Mouse (Mus musculus): Measurements from ENCODE around the gene Slc38a4. TPM values are rescaled to one million over a fixed set of nuclear protein-coding genes. Genes with fewer than 3 reads are reported as not detected.

Slc38a4 gene
- polyA plus RNA-seq, 1 experiment from 2014 or later, result 74.2 TPM

GRCm38 (mm10) chr15:96948471-96948870, 107.3 kb downstream of the Slc38a4 start:
- ATAC-seq (ENCODE audit: low FRiP score, low TSS enrichment), result peak; percentile 49
- WGBS, result 59% methylated on average over 6 of the region's 6 CpGs
- Histone ChIP-seq H3K9me3 (ENCODE audit: low read length) (no peaks in the 10 kb centered on the region), H3K27me3 (ENCODE audit: insufficient read depth, low read length) (no peaks in the 10 kb centered on the region), H3K36me3 (ENCODE audit: insufficient read depth, low read length) (no peaks in the 10 kb centered on the region), H3K4me1 (ENCODE audit: insufficient read depth, low read length) (no peaks in the 10 kb centered on the region), H3K4me2 (replicated peaks; ENCODE audit: low read depth, low read length) (no peak overlapping the region), H3K27ac (ENCODE audit: low read length) (no peak overlapping the region), H3K4me3 (ENCODE audit: low read length) (no peak overlapping the region), H3K9ac (replicated peaks; ENCODE audit: low read length) (no peak overlapping the region)

Other genes with a start within 250 kb of the Slc38a4 start
- gene Pced1b, start 191.2 kb upstream of the Slc38a4 start, polyA plus RNA-seq (2015; fragmentation: Nextera tagmentation; extraction: Ambion mirVana), result 6.0 and 6.3 TPM in 2 replicates
- 11.4 and 12.8 TPM in 2 replicates for gene Amigo2, start 191.3 kb upstream of the Slc38a4 start, polyA plus RNA-seq (2015; fragmentation: Nextera tagmentation; extraction: Ambion mirVana)